Mouse (Mus musculus): Measurements from ENCODE around the gene Zfp760. TPM values are rescaled to one million over a fixed set of nuclear protein-coding genes. Genes with fewer than 3 reads are reported as not detected.
"Not testable (repeated sequence)": the region's sequence is repeated elsewhere in the genome, so short reads cannot be mapped to it uniquely, and the experiment has no call there.

Gene Zfp760
- total RNA-seq (2021) (1 to 10 TPM; 4.5 to 5.9 TPM), polyA plus RNA-seq (2012; rRNA removed) (0.09 and 0.12 TPM in 2 replicates)
- long read RNA-seq, partial matches to known transcripts = 0 of 1 reads
- long read RNA-seq, other reads (novel, unspliced or antisense) = 1 of 1 reads

DNA sequence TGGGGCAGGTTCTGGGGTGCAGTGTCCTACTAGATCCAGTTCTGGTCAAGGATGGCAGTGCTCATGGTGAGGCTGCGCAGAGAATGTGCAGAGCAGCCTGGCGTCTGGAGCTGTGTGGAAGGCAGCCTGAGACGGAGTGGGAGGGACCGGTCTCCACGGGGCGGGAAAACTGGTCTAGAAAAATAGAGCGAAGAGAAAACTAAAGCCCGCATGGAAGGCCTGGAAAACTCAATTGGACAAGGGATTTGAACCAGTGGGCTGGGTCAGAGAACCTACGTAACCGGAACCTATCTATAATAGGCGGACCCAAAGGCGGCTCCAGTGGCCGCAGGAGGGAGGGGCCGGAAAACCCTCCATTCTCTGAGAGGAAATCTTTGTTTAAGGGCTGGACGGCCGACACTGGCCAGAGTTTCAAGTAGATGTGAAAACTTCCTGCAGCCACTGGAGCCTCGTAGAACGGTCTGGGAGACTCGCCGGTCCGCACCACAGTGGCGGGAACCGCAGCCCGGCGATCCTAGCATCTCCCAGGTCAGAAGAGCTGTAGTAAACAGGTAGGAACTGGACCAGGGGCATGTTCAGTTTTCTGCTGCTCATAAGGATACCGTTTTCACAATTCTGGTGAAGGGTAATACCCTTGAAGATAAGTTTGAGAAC is at the start of gene Zfp760:
Gene Zfp760 (plus strand): TSS at position 399 of the 654 bp plus-strand sequence.
- DNase-seq = peak; percentile 91

DNA sequence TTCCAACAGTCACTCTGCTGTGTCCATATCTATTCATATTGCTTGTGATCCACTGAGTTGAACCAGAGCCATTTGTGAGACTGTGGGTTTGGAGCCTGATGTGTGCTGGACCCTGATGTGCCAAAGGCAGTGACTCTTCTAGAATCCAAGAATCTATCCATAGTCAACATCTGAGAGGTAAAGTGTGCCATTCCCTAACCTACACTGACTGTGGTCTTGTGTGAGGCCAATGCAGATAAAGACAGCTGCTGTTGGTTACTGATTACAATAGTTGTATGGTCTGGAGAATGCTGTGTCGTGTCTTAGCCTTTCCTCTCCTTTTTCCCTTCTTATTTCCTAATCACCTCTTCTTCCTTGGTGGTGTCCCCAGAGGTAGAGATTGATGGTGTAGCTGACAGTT is 28.7 kb upstream of the Zfp760 start:
- not testable (repeated sequence) for DNase-seq

- DNase-seq = peak; percentile 93
Observed at GRCm38 (mm10) chr17:21679273-21680018, 28.1 kb upstream of the Zfp760 start.

GRCm38 (mm10) chr17:21680019-21680376 is 27.5 kb upstream of the Zfp760 start:
- not testable (repeated sequence) for DNase-seq

DNA sequence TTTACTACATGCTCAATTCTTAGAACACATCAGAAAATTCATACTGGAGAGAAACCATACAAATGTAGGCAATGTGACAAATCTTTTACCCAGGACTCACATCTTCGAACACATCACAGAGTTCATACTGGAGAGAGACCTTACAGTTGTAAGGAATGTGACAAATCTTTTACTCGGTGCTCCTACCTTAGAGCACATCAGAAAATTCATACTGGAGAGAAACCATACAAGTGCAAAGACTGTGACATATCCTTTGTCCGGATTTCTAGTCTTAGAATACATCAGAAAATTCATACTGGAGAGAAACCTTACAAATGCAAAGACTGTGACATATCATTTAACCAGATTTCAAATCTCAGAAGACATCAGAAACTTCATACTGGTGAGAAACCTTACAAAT is 16.0 kb upstream of the Zfp760 start, which contains the start of gene Gm10226:
Gene Gm10226 (plus strand): TSS at position 301 of the 400 bp plus-strand sequence.
- no peak for DNase-seq

GRCm38 (mm10) chr17:21693342-21693741 is 14.2 kb upstream of the Zfp760 start:
- no peak for DNase-seq

DNA sequence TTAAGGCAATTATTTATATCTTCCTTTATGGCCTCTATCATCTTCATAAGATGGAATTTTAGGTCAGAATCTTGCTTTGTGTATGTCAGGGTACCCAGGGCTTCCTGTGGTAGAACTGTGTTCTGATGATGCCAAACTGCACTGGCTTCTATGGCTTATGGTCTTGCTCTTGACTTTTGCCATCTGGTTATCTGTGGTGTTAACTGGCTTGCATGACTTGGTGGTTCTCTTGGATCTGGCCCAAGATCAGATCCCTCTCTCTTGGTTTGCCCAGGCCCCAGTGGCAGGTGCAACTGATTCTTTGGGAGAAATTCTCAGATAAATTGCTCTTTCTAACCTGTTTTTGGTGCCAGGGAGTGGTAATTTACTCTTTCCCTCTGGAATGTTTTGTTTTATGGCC is 11.5 kb upstream of the Zfp760 start:
- DNase-seq = no peak

- DNase-seq = no peak
Observed at GRCm38 (mm10) chr17:21702281-21703240, 5.0 kb upstream of the Zfp760 start.

- no peak for DNase-seq
Observed at GRCm38 (mm10) chr17:21703414-21703813, 4.1 kb upstream of the Zfp760 start.

GRCm38 (mm10) chr17:21708401-21708800 is 860 bp downstream of the Zfp760 start:
- no peak for DNase-seq

DNA sequence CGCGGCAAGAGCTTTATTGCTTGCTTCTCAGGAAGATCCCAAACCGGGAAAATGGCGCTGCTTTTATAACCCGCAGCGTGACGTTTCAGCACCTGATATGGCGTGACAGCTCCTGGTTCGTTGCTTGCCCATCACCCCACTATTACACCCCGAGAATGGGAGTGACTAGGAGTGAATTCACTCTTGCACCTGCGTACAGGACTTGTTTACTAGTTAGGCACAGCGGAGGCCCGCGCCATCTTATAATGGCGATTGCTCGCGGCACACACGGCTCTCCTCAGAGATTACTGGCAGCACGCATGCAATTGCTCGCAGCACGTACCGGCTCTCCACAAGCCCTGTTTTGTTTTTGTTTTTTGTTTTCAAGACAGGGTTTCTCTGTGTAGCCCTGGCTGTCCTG is 23.0 kb downstream of the Zfp760 start, which contains the start of gene Zfp229:
Gene Zfp229 (plus strand): TSS at position 301 of the 400 bp plus-strand sequence.
- DNase-seq = not testable (repeated sequence)

DNA sequence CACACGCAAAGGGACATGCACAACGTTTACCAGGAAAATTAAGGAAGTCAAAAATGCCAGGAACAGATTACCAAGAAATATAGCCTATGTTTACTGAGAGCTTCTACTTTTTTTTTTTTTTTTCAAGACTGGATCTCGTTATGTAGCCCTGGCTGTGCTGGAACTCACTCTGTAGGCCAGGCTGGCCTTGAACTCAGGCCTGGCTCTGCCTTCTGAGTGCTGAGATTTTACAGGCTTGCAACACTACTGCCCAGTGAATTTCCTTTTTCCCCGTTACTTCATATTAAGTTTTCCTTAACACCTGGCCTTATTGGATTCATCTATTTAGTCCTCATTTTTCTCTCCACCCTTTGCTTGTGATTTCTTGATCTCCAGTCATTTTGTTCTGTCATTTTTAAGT is 25.5 kb downstream of the Zfp760 start:
- DNase-seq = peak; percentile 4

GRCm38 (mm10) chr17:21733529-21734031 is 26.0 kb downstream of the Zfp760 start:
- DNase-seq = peak; percentile 86

GRCm38 (mm10) chr17:21752791-21753190 is 45.2 kb downstream of the Zfp760 start:
- DNase-seq = no peak

GRCm38 (mm10) chr17:21753342-21754208 is 46.0 kb downstream of the Zfp760 start:
- peak; percentile 15 for DNase-seq

DNA sequence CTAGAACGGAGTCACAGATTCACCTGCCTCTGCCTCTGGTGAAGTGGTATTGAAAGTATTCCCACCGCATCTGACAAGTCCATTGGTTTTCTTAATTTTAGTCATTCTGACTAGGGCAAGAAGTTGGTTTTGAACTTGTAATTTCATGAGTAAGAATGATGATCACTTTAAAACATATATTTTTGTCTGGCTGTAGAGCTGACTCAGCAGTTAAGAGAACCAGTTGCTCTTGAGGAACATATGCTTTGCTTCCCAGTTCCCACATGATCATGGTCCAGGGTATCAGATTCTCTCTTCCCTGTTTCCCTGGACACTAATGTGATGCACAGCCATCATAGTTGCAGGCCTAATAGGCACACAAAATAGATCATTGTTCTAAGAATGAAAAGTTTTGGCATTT is 62.8 kb downstream of the Zfp760 start:
- no peak for DNase-seq
